Mouse (Mus musculus) bone marrow, adult 2 months (tissue): ENCODE data around the gene Phf1.
A peak's percentile ranks its signal among the peaks of the same experiment; 100 is the strongest.

Experiments used
- CTCF ChIP-seq: fragments of 200-500 bp; IDR thresholded peaks from 2 replicates; pipeline ENCODE4 v1.5.1; 2011; ENCODE audit warnings: low read length, control low read depth; ENCODE audit not compliant: control insufficient read depth, insufficient read depth
- POLR2A ChIP-seq: fragments of 200-500 bp; IDR thresholded peaks from 2 replicates; pipeline ENCODE4 v1.6.1; 2011; ENCODE audit warnings: low read depth, mild to moderate bottlenecking, control low read depth, low read length, borderline replicate concordance; ENCODE audit not compliant: control insufficient read depth

GRCm38 (mm10) chr17:26972703-26973574 is 40.1 kb downstream of the Phf1 start, which contains the start of gene Zbtb9:
- peak; percentile 99 for TF ChIP-seq POLR2A
- TF ChIP-seq CTCF = no peak
